Mouse (Mus musculus): Measurements from ENCODE around the gene Ptdss2. TPM values are rescaled to one million over a fixed set of nuclear protein-coding genes. Genes with fewer than 3 reads are reported as not detected.
A peak's percentile ranks its signal among the peaks of the same experiment; 100 is the strongest.

Ptdss2 gene
- polyA plus RNA-seq, 1 experiment from 2014 or later = 95.8 TPM

DNA sequence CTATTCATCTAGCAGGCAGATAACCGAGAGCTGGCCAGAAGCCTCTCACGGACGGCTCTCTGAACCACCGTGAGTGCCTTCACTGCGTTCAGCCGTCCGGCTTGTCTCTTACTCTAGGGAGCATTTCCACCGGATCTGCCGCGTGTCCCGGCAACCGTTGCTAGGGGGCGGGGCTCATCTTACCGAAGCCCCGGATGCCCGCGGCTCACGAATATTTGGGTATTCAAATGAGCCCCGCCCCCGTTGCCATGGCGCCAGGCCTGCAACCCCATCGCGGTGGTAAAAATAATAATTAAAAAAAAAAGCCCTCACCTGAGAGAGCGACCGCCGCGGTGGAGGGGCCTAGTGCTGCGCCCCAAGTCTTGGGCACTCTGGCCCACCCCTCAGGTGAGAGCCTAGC lies 72.6 kb downstream of the Ptdss2 start:
- Histone ChIP-seq H3K27ac (ENCODE audit: low read depth, low read length) (peak overlapping the region; percentile 82), H3K4me1 (ENCODE audit: control insufficient read depth, insufficient read depth, low read depth, low read length) (peaks cover 19% of the 10 kb centered on the region), H3K27me3 (replicated peaks; ENCODE audit: control insufficient read depth, insufficient read depth, low read length) (no peaks in the 10 kb centered on the region), H3K9ac (ENCODE audit: low read depth, low read length) (peak overlapping the region; percentile 71), H3K4me2 (ENCODE audit: low read length) (peak overlapping the region; percentile 99), H3K9me3 (ENCODE audit: control insufficient read depth, low read length) (no peaks in the 10 kb centered on the region), H3K4me3 (ENCODE audit: low read length) (peak overlapping the region; percentile 69), H3K36me3 (ENCODE audit: control insufficient read depth, insufficient read depth, low read length) (peaks cover 21% of the 10 kb centered on the region)
- peak; percentile 40; the same call in 1 of the 2 replicates for ATAC-seq
- under 1% methylated on average over 28 of the region's 28 CpGs for WGBS

GRCm38 (mm10) chr7:141195754-141196153 lies 73.6 kb downstream of the Ptdss2 start:
- no peak overlapping the region for H3K27ac ChIP-seq (ENCODE audit: low read depth, low read length)
- H3K9ac ChIP-seq (ENCODE audit: low read depth, low read length) = no peak overlapping the region
- peaks cover 12% of the 10 kb centered on the region for H3K36me3 ChIP-seq (ENCODE audit: control insufficient read depth, insufficient read depth, low read length)
- 98% methylated on average over 2 of the region's 2 CpGs for WGBS
- no peak for ATAC-seq
- no peaks in the 10 kb centered on the region for H3K9me3 ChIP-seq (ENCODE audit: control insufficient read depth, low read length)
- H3K27me3 ChIP-seq (replicated peaks; ENCODE audit: control insufficient read depth, insufficient read depth, low read length) = no peaks in the 10 kb centered on the region
- no peak overlapping the region; the same call in 1 of the 2 replicates for H3K4me2 ChIP-seq (ENCODE audit: low read length)
- peaks cover 19% of the 10 kb centered on the region for H3K4me1 ChIP-seq (ENCODE audit: control insufficient read depth, insufficient read depth, low read depth, low read length)
- H3K4me3 ChIP-seq (ENCODE audit: low read length) = no peak overlapping the region

DNA sequence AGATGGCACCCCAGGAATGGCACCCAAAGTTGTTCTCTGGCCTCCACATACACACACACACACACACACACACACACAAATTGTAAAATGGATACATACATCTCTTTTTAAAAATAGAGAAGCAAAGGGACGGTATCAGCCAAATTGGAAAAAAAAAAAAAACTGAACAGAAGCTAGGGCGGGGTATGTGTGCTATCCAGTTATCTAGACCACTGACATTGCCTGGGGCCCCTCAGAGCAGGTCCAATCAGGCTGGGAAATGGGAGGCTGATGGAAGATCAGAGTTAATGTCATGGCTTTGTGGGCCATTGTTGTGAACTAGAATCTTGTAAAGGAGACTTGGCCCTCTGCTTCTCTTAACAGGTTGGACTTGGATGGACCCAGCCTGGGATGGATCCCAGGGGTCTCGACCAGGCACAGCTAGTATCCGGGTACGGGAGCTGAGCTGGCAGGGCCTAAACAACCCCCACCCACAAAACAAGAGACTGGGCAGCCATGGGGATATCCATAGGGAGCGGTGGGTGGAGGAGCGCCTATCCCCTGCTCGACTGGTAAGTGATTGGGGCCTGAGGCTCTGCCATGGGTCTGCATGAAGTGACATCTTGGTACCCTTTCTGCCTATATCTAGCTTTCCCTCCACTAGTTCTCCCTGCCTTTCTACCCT lies 74.6 kb downstream of the Ptdss2 start:
- 97% methylated on average over 8 of the region's 8 CpGs for WGBS
- no peak overlapping the region for H3K4me2 ChIP-seq (ENCODE audit: low read length)
- H3K9me3 ChIP-seq (ENCODE audit: control insufficient read depth, low read length) = no peaks in the 10 kb centered on the region
- no peak overlapping the region for H3K27ac ChIP-seq (ENCODE audit: low read depth, low read length)
- no peaks in the 10 kb centered on the region for H3K27me3 ChIP-seq (replicated peaks; ENCODE audit: control insufficient read depth, insufficient read depth, low read length)
- H3K36me3 ChIP-seq (ENCODE audit: control insufficient read depth, insufficient read depth, low read length) = peaks cover 5% of the 10 kb centered on the region
- ATAC-seq = no peak
- H3K4me3 ChIP-seq (ENCODE audit: low read length) = no peak overlapping the region
- peaks cover 19% of the 10 kb centered on the region for H3K4me1 ChIP-seq (ENCODE audit: control insufficient read depth, insufficient read depth, low read depth, low read length)
- H3K9ac ChIP-seq (ENCODE audit: low read depth, low read length) = no peak overlapping the region

DNA sequence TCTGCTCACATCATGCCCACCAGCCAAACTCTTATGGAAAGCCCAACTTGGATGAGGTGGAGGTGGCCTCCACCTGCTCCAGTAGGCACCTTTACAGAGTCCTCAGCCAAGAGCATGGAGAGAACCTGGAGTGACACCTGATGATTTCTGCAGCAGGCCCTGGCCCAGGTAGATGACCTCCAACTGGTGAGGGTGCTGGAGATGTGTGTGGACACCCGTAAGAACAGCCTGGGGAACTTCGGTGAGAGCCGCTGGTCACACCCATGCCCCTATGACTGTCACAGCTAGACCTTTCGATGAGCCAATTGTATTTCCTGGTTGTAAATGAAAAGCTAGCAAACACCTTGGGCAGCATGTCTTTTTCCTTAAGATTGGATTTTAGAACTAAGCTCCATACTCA lies 75.9 kb downstream of the Ptdss2 start:
- Histone ChIP-seq H3K36me3 (ENCODE audit: control insufficient read depth, insufficient read depth, low read length) (no peaks in the 10 kb centered on the region), H3K4me3 (ENCODE audit: low read length) (no peak overlapping the region), H3K27ac (ENCODE audit: low read depth, low read length) (no peak overlapping the region), H3K9me3 (ENCODE audit: control insufficient read depth, low read length) (no peaks in the 10 kb centered on the region), H3K4me2 (ENCODE audit: low read length) (no peak overlapping the region), H3K27me3 (replicated peaks; ENCODE audit: control insufficient read depth, insufficient read depth, low read length) (no peaks in the 10 kb centered on the region), H3K9ac (ENCODE audit: low read depth, low read length) (no peak overlapping the region), H3K4me1 (ENCODE audit: control insufficient read depth, insufficient read depth, low read depth, low read length) (peaks cover 8% of the 10 kb centered on the region)
- ATAC-seq = no peak
- 95% methylated on average over 4 of the region's 4 CpGs for WGBS

GRCm38 (mm10) chr7:141204546-141204945 lies 82.4 kb downstream of the Ptdss2 start:
- no peak for ATAC-seq
- no peaks in the 10 kb centered on the region for H3K9me3 ChIP-seq (ENCODE audit: control insufficient read depth, low read length)
- no peak overlapping the region for H3K27ac ChIP-seq (ENCODE audit: low read depth, low read length)
- no peak overlapping the region for H3K4me3 ChIP-seq (ENCODE audit: low read length)
- H3K9ac ChIP-seq (ENCODE audit: low read depth, low read length) = no peak overlapping the region
- no peaks in the 10 kb centered on the region for H3K4me1 ChIP-seq (ENCODE audit: control insufficient read depth, insufficient read depth, low read depth, low read length)
- H3K4me2 ChIP-seq (ENCODE audit: low read length) = no peak overlapping the region
- no peaks in the 10 kb centered on the region for H3K27me3 ChIP-seq (replicated peaks; ENCODE audit: control insufficient read depth, insufficient read depth, low read length)
- H3K36me3 ChIP-seq (ENCODE audit: control insufficient read depth, insufficient read depth, low read length) = no peaks in the 10 kb centered on the region
- WGBS = 85% methylated on average over 3 of the region's 3 CpGs

DNA sequence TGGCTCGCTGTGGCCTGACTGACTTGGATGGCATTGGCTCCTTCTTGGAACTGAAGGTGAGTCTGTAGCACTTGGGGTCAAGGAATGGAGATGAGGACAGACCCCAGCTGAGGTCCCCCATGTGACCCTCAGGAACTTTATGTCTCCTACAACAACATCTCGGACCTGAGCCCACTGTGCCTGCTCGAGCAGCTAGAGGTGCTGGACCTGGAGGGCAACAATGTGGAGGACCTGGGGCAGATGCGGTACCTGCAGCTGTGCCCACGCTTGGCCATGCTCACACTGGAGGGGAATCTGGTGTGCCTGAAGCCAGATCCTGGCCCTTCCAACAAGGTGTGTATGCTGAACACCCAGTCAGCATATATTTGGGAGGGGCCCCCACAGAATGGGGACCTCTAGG lies 83.3 kb downstream of the Ptdss2 start:
- Histone ChIP-seq H3K4me3 (ENCODE audit: low read length) (no peak overlapping the region), H3K36me3 (ENCODE audit: control insufficient read depth, insufficient read depth, low read length) (no peaks in the 10 kb centered on the region), H3K9ac (ENCODE audit: low read depth, low read length) (no peak overlapping the region), H3K4me2 (ENCODE audit: low read length) (no peak overlapping the region), H3K4me1 (ENCODE audit: control insufficient read depth, insufficient read depth, low read depth, low read length) (no peaks in the 10 kb centered on the region), H3K9me3 (ENCODE audit: control insufficient read depth, low read length) (no peaks in the 10 kb centered on the region), H3K27ac (ENCODE audit: low read depth, low read length) (no peak overlapping the region), H3K27me3 (replicated peaks; ENCODE audit: control insufficient read depth, insufficient read depth, low read length) (no peaks in the 10 kb centered on the region)
- WGBS = 84% methylated on average over 5 of the region's 5 CpGs
- ATAC-seq = no peak; the same call in 1 of the 2 replicates

DNA sequence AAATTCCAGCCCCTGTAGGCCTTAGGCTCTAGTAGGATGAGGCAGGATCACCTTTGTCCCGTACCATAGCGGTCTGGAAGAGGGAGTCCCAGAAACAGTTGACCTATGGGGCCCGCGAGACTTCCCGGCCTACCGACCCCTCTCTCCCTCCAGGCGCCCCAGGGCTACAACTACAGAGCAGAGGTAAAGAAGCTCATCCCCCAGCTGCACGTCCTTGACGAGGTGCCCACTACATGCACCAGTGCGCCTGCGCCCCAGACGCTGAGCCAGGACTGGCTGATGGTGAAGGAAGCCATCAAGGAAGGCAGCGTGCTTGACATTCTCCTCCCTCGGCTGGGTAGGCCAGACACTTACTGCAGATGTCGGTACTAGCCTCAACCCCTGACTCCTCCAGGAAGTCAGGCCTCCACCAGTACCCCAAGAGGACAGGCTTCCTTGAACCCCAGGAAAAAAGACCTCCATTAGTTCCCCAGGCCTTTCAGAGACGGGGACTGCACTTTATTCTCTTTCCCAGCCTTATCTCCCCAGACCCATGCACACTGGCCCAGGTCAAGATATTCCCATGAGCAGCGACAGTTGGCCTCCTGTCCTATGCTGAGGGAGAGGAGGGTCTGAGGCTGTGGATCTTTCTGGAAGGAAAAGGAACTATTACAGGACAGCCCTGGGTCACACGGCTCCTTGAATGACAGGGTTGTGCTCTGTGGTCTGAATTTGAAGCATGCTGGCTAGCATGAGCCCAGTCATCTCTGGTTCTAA lies 84.2 kb downstream of the Ptdss2 start:
- Histone ChIP-seq H3K9me3 (ENCODE audit: control insufficient read depth, low read length) (no peaks in the 10 kb centered on the region), H3K27ac (ENCODE audit: low read depth, low read length) (no peak overlapping the region), H3K4me3 (ENCODE audit: low read length) (no peak overlapping the region), H3K4me1 (ENCODE audit: control insufficient read depth, insufficient read depth, low read depth, low read length) (no peaks in the 10 kb centered on the region), H3K36me3 (ENCODE audit: control insufficient read depth, insufficient read depth, low read length) (no peaks in the 10 kb centered on the region), H3K4me2 (ENCODE audit: low read length) (no peak overlapping the region), H3K27me3 (replicated peaks; ENCODE audit: control insufficient read depth, insufficient read depth, low read length) (no peaks in the 10 kb centered on the region), H3K9ac (ENCODE audit: low read depth, low read length) (no peak overlapping the region)
- 95% methylated on average over 18 of the region's 18 CpGs for WGBS
- ATAC-seq = no peak

Other genes starting within 250 kb of the Ptdss2 start
- 259 and 260 TPM in 2 replicates for gene Psmd13, start 240.4 kb upstream of the Ptdss2 start, polyA plus RNA-seq (2015; fragmentation: Nextera tagmentation; extraction: Ambion mirVana)
- gene Sirt3, start 240.1 kb upstream of the Ptdss2 start, polyA plus RNA-seq (2015; fragmentation: Nextera tagmentation; extraction: Ambion mirVana) = 60.8 and 70.6 TPM in 2 replicates
- gene Cox8b, start 221.9 kb upstream of the Ptdss2 start, polyA plus RNA-seq (2015; fragmentation: Nextera tagmentation; extraction: Ambion mirVana) = 2.0 TPM in 1 of 2 replicates, not detected in the other
- gene Nlrp6, start 201.5 kb upstream of the Ptdss2 start, polyA plus RNA-seq (2015; fragmentation: Nextera tagmentation; extraction: Ambion mirVana) = 0.65 and 0.75 TPM in 2 replicates
- gene Pgghg, start 181.0 kb upstream of the Ptdss2 start, polyA plus RNA-seq (2015; fragmentation: Nextera tagmentation; extraction: Ambion mirVana) = 8.3 and 10.4 TPM in 2 replicates
- 0.49 and 1.7 TPM in 2 replicates for gene Ifitm5, start 172.1 kb upstream of the Ptdss2 start, polyA plus RNA-seq (2015; fragmentation: Nextera tagmentation; extraction: Ambion mirVana)
- gene Gm45717, start 166.4 kb upstream of the Ptdss2 start, polyA plus RNA-seq (2015; fragmentation: Nextera tagmentation; extraction: Ambion mirVana) = not detected in 2 replicates
- 182 and 202 TPM in 2 replicates for gene Ifitm2, start 166.4 kb upstream of the Ptdss2 start, polyA plus RNA-seq (2015; fragmentation: Nextera tagmentation; extraction: Ambion mirVana)
- 15.2 and 19.4 TPM in 2 replicates for gene Ifitm1, start 155.2 kb upstream of the Ptdss2 start, polyA plus RNA-seq (2015; fragmentation: Nextera tagmentation; extraction: Ambion mirVana)
- 41.2 and 43.1 TPM in 2 replicates for gene Ifitm3, start 111.6 kb upstream of the Ptdss2 start, polyA plus RNA-seq (2015; fragmentation: Nextera tagmentation; extraction: Ambion mirVana)
- 0.83 and 1.3 TPM in 2 replicates for gene Ifitm6, start 104.5 kb upstream of the Ptdss2 start, polyA plus RNA-seq (2015; fragmentation: Nextera tagmentation; extraction: Ambion mirVana)
- not detected in 2 replicates for gene Gm17387, start 93.3 kb upstream of the Ptdss2 start, polyA plus RNA-seq (2015; fragmentation: Nextera tagmentation; extraction: Ambion mirVana)
- 53.3 and 55.0 TPM in 2 replicates for gene B4galnt4, start 61.3 kb upstream of the Ptdss2 start, polyA plus RNA-seq (2015; fragmentation: Nextera tagmentation; extraction: Ambion mirVana)
- gene Pkp3, start 44.2 kb upstream of the Ptdss2 start, polyA plus RNA-seq (2015; fragmentation: Nextera tagmentation; extraction: Ambion mirVana) = 0.31 and 0.32 TPM in 2 replicates
- 3.2 and 3.3 TPM in 2 replicates for gene Sigirr, start 21.8 kb upstream of the Ptdss2 start, polyA plus RNA-seq (2015; fragmentation: Nextera tagmentation; extraction: Ambion mirVana)
- gene Ano9, start 4.6 kb upstream of the Ptdss2 start, polyA plus RNA-seq (2015; fragmentation: Nextera tagmentation; extraction: Ambion mirVana) = 0.49 and 0.80 TPM in 2 replicates
- 53.6 and 54.1 TPM in 2 replicates for gene Rnh1, start 50.5 kb downstream of the Ptdss2 start, polyA plus RNA-seq (2015; fragmentation: Nextera tagmentation; extraction: Ambion mirVana)
- 93.2 and 132 TPM in 2 replicates for gene Hras, start 71.6 kb downstream of the Ptdss2 start, polyA plus RNA-seq (2015; fragmentation: Nextera tagmentation; extraction: Ambion mirVana)
- 10.1 and 10.4 TPM in 2 replicates for gene Lrrc56, start 71.8 kb downstream of the Ptdss2 start, polyA plus RNA-seq (2015; fragmentation: Nextera tagmentation; extraction: Ambion mirVana)
- gene Lmntd2, start 91.7 kb downstream of the Ptdss2 start, polyA plus RNA-seq (2015; fragmentation: Nextera tagmentation; extraction: Ambion mirVana) = 0.35 and 0.89 TPM in 2 replicates
- 22.8 and 25.9 TPM in 2 replicates for gene Rassf7, start 93.5 kb downstream of the Ptdss2 start, polyA plus RNA-seq (2015; fragmentation: Nextera tagmentation; extraction: Ambion mirVana)
- 57.1 and 67.4 TPM in 2 replicates for gene Phrf1, start 106.4 kb downstream of the Ptdss2 start, polyA plus RNA-seq (2015; fragmentation: Nextera tagmentation; extraction: Ambion mirVana)
- 1.8 and 2.0 TPM in 2 replicates for gene Irf7, start 144.1 kb downstream of the Ptdss2 start, polyA plus RNA-seq (2015; fragmentation: Nextera tagmentation; extraction: Ambion mirVana)
- 0.29 TPM in 1 of 2 replicates, not detected in the other for gene Cdhr5, start 154.4 kb downstream of the Ptdss2 start, polyA plus RNA-seq (2015; fragmentation: Nextera tagmentation; extraction: Ambion mirVana)
- gene Sct, start 156.8 kb downstream of the Ptdss2 start, polyA plus RNA-seq (2015; fragmentation: Nextera tagmentation; extraction: Ambion mirVana) = 3.5 and 6.1 TPM in 2 replicates
- gene Drd4, start 169.6 kb downstream of the Ptdss2 start, polyA plus RNA-seq (2015; fragmentation: Nextera tagmentation; extraction: Ambion mirVana) = 0.64 and 1.00 TPM in 2 replicates
- gene Deaf1, start 205.3 kb downstream of the Ptdss2 start, polyA plus RNA-seq (2015; fragmentation: Nextera tagmentation; extraction: Ambion mirVana) = 202 and 206 TPM in 2 replicates
- gene Tmem80, start 205.4 kb downstream of the Ptdss2 start, polyA plus RNA-seq (2015; fragmentation: Nextera tagmentation; extraction: Ambion mirVana) = 48.2 and 52.2 TPM in 2 replicates
- gene Eps8l2, start 216.5 kb downstream of the Ptdss2 start, polyA plus RNA-seq (2015; fragmentation: Nextera tagmentation; extraction: Ambion mirVana) = 2.5 and 3.1 TPM in 2 replicates

All from hindbrain, embryonic 16.5 days (tissue).